Mouse (Mus musculus) liver, embryonic 12.5 days (tissue): ENCODE results near the gene Fam13c. TPM values are rescaled to one million over a fixed set of nuclear protein-coding genes. Genes with fewer than 3 reads are reported as not detected.

Source experiments
- ATAC-seq: fragments of 200-750 bp; cut with Nextera tagmentation; 2 replicates; pipeline ENCODE4 v1.8.0; 2017; ENCODE audit warnings: moderate number of reproducible peaks, mild to moderate bottlenecking, moderate library complexity
- H3K27ac ChIP-seq: fragments of 300-500 bp; sonication (generic); 2 replicates; pipeline ENCODE4 v1.5.1; 2016; ENCODE audit warnings: mild to moderate bottlenecking
- H3K27me3 ChIP-seq: fragments of 300-500 bp; sonication (generic); replicated peaks from 2 replicates; pipeline ENCODE4 v1.6.1; 2016; ENCODE audit warnings: mild to moderate bottlenecking, moderate library complexity
- H3K36me3 ChIP-seq: fragments of 300-500 bp; sonication (generic); 2 replicates; pipeline ENCODE4 v1.6.1; 2016; ENCODE audit warnings: mild to moderate bottlenecking, moderate library complexity
- H3K4me1 ChIP-seq: fragments of 300-500 bp; sonication (generic); 2 replicates; pipeline ENCODE4 v1.6.1; 2016
- H3K4me2 ChIP-seq: fragments of 300-500 bp; sonication (generic); 2 replicates; pipeline ENCODE4 v1.6.1; 2016; ENCODE audit warnings: mild to moderate bottlenecking, moderate library complexity
- H3K4me3 ChIP-seq: fragments of 300-500 bp; sonication (generic); 2 replicates; pipeline ENCODE4 v1.5.1; 2016; ENCODE audit warnings: mild to moderate bottlenecking, moderate library complexity
- H3K9ac ChIP-seq: fragments of 300-500 bp; sonication (generic); 2 replicates; pipeline ENCODE4 v1.6.1; 2016; ENCODE audit warnings: mild to moderate bottlenecking, moderate library complexity
- H3K9me3 ChIP-seq: fragments of 300-500 bp; sonication (generic); replicated peaks from 2 replicates; pipeline ENCODE4 v1.6.1; 2016; ENCODE audit warnings: mild to moderate bottlenecking, moderate library complexity
- WGBS: fragments of 180-500 bp; shearing (Covaris S2); methylation state at CpG from one replicate; pipeline ENCODE4 v1.1.7; 2016; ENCODE audit not compliant: insufficient replicate concordance; 5-methylcytosine and 5-hydroxymethylcytosine counted together
- polyA plus RNA-seq: library from polyadenylated mRNA; unstranded; fragments of >200 nt; fragmentation: Nextera tagmentation; extraction: Ambion mirVana; gene quantifications from 2 replicates; pipeline ENCODE4 v1.2.1, GENCODE M21; 2016

Gene Fam13c
- polyA plus RNA-seq, result 0.56 and 0.85 TPM in 2 replicates

GRCm38 (mm10) chr10:70439676-70440521 lies at the start of gene Fam13c:
Gene Fam13c (plus strand): TSS chr10:70440481.
- 10% methylated on average over 24 of the region's 24 CpGs for WGBS
- Histone ChIP-seq H3K27me3 (peaks cover 25% of the 10 kb centered on the region), H3K4me1 (peaks cover 3% of the 10 kb centered on the region), H3K36me3 (no peaks in the 10 kb centered on the region), H3K9me3 (no peaks in the 10 kb centered on the region), H3K9ac (0 out of 2 replicates have a peak within 1 kb of the TSS, but pooled peaks have one; percentile 28), H3K4me2 (peak within 1 kb of the TSS; percentile 67), H3K27ac (no peak within 1 kb of the TSS), H3K4me3 (peak within 1 kb of the TSS; percentile 48)
- ATAC-seq, result no peak

- Histone ChIP-seq H3K9ac (no peak overlapping the region), H3K36me3 (no peaks in the 10 kb centered on the region), H3K4me3 (no peak overlapping the region), H3K27ac (no peak overlapping the region), H3K4me2 (no peak overlapping the region), H3K27me3 (no peaks in the 10 kb centered on the region), H3K4me1 (no peaks in the 10 kb centered on the region), H3K9me3 (peaks cover 22% of the 10 kb centered on the region; the same call in 1 of the 2 replicates)
- ATAC-seq, result no peak
- 61% methylated on average over 5 of the region's 5 CpGs for WGBS
Observed at GRCm38 (mm10) chr10:70395900-70396299, 44.4 kb upstream of the Fam13c start.

DNA sequence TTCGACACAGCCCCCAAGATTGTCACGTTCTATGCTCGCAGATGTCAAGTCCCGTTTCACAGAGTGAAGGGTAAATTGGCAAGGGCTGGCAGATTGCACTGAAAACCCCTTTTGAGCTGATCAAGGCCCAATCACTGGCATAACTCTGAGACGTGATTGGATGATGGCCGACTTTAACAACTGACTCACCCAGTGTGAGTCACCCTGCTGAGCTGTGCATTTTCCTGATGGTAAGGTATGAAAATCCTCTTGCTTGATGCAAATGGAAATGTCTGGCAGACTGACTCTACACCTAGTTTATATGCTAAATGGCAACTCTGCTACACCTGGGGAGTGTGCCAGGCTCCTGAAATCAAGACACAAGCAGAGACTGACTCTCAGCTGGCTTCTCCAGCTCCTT lies 42.1 kb upstream of the Fam13c start:
- 69% methylated on average over 6 of the region's 6 CpGs for WGBS
- H3K4me1 ChIP-seq, result no peaks in the 10 kb centered on the region
- no peaks in the 10 kb centered on the region for H3K36me3 ChIP-seq
- no peaks in the 10 kb centered on the region for H3K27me3 ChIP-seq
- H3K4me2 ChIP-seq, result no peak overlapping the region
- ATAC-seq, result no peak
- no peak overlapping the region for H3K9ac ChIP-seq
- no peak overlapping the region for H3K4me3 ChIP-seq
- peaks cover 19% of the 10 kb centered on the region; the same call in 1 of the 2 replicates for H3K9me3 ChIP-seq
- no peak overlapping the region for H3K27ac ChIP-seq

DNA sequence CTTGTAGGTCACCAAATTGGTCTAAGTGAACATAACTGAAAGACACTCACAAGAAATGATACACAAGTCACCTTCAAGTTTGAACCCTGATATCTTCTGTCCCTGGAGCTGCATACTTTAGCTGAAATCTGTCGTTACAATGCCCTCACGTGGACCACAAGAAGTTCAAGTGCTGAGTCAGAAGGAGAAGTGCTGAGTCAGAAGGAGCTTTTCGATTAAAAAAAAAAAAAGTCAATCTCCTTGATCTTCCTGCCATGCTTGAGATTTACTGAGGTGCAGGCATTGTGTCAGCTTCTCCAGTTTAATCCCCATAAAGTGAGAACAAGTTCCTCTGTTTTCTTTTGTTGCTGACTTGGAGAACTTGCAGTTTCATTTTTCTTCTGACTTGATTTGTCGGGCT lies 38.3 kb upstream of the Fam13c start:
- ATAC-seq, result no peak
- Histone ChIP-seq H3K36me3 (no peaks in the 10 kb centered on the region), H3K4me1 (no peaks in the 10 kb centered on the region), H3K4me3 (no peak overlapping the region), H3K9me3 (peaks cover 9% of the 10 kb centered on the region; the same call in 1 of the 2 replicates), H3K27ac (no peak overlapping the region), H3K9ac (no peak overlapping the region), H3K27me3 (no peaks in the 10 kb centered on the region), H3K4me2 (no peak overlapping the region)
- 51% methylated on average over 4 of the region's 4 CpGs for WGBS

DNA sequence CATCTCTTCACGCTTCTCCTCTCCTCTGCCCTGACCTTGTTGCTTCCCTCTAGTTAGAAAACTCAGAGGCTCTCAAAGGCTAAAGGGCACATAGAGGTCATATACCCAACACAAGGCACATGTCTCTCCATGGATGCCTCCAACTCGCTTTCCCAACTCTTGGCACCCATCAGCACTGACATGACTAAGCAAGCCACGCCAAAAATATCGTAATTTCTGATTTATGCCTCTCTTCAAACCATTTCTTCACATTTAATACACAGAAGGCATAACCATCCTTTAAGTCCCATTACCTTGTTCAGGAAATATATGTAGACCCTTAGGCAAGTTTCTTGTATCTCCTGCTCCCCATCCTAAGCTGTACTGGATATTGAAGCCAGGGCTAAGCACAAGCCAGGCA lies 37.6 kb upstream of the Fam13c start:
- H3K4me2 ChIP-seq, result no peak overlapping the region
- H3K4me3 ChIP-seq, result no peak overlapping the region
- H3K9me3 ChIP-seq, result 0 out of 2 replicates have a peak, but pooled peaks cover 6% of the 10 kb centered on the region
- H3K4me1 ChIP-seq, result no peaks in the 10 kb centered on the region
- no peak for ATAC-seq
- no peak overlapping the region for H3K9ac ChIP-seq
- 63% methylated on average over 4 of the region's 4 CpGs for WGBS
- H3K27me3 ChIP-seq, result no peaks in the 10 kb centered on the region
- H3K27ac ChIP-seq, result no peak overlapping the region
- no peaks in the 10 kb centered on the region for H3K36me3 ChIP-seq

DNA sequence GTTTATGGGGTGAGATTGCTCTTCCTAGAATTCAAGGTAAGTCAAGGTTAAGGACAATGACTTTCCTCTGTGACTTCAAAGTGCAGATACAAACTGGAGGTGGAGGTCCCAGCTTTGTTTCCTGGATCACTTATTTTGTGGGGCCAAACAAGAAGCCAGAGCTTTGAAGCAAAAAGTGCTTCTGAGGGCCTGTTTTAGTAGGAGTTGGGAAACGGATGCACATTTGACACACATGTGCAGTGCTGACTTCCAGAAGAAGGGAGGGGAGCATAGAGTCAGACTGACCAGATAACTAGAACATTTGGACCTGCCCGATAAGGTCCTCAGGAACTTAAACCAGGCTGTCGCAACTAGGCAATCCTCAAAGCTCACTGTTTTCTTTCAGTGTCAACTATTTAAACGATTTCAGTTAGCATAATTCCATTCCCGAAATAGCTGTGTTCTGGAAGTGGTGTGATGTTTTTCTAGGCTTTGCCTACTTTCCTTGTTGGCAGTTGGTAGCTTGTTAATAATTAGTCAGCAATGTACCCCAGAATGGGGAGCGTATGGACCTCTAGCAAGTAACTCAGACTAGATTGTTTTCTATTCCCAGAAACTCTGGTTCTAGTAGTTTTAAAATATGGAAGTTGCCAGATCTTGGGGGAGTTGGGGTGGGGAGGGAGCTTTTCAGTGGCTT lies 22.3 kb upstream of the Fam13c start:
- Histone ChIP-seq H3K9ac (no peak overlapping the region), H3K4me1 (no peaks in the 10 kb centered on the region), H3K9me3 (no peaks in the 10 kb centered on the region), H3K4me2 (no peak overlapping the region), H3K36me3 (no peaks in the 10 kb centered on the region), H3K27ac (no peak overlapping the region), H3K27me3 (no peaks in the 10 kb centered on the region), H3K4me3 (no peak overlapping the region)
- no peak for ATAC-seq
- 62% methylated on average over 6 of the region's 6 CpGs for WGBS

DNA sequence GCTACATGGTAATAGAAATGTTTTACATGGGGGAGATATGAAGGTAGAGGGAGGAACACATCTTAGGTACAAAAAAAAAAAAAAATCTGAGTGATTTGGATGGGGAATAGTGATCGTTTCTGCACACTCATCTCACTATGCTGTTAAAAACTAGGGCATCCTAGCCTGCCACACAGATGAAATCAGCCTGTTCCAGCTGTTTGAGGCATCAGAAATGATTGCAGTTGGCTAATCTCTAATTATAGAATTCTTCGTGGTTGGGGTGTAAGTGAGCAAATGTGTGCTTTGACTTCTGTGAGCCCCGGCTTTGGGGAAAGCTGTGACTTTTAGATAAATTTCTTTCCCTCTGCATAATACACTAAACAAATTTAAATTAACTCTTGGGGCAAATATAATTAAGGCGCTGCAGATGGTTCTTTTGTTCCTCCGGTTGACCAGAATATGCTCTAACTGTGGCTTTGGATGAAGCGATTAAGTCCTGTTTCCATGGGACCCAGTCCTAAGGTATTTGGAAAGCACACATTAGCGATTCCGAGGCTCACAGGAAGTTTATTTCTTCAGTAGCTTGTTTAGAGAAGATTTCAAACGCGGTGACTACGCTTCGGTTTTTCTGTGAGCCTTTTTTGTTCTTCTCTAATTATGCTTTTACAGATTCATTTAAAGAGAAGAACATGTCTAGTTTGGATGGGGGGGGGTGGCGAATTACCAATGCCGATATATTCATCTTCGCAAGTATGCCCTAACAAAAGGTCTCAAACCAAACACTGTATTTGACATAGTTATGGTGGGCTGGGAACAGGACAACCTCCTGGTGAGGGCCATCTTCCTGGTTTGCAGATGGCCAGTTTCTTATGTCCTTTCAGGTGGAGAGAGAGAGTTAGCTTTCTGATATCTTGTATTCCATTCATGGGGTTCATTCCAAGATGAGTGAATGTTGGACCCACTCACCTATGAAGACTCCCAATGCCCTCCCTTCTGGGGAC lies 20.7 kb upstream of the Fam13c start:
- no peak overlapping the region for H3K4me3 ChIP-seq
- H3K27ac ChIP-seq, result no peak overlapping the region
- no peaks in the 10 kb centered on the region for H3K27me3 ChIP-seq
- ATAC-seq, result no peak
- H3K9ac ChIP-seq, result no peak overlapping the region
- no peak overlapping the region for H3K4me2 ChIP-seq
- no peaks in the 10 kb centered on the region for H3K36me3 ChIP-seq
- WGBS, result 64% methylated on average over 15 of the region's 15 CpGs
- no peaks in the 10 kb centered on the region for H3K4me1 ChIP-seq
- no peaks in the 10 kb centered on the region for H3K9me3 ChIP-seq

- ATAC-seq, result no peak
- no peak overlapping the region for H3K27ac ChIP-seq
- no peak overlapping the region for H3K4me3 ChIP-seq
- WGBS, result 60% methylated on average over 3 of the region's 3 CpGs
- no peak overlapping the region for H3K4me2 ChIP-seq
- H3K9me3 ChIP-seq, result 0 out of 2 replicates have a peak, but pooled peaks cover 4% of the 10 kb centered on the region
- no peaks in the 10 kb centered on the region for H3K27me3 ChIP-seq
- no peak overlapping the region for H3K9ac ChIP-seq
- no peaks in the 10 kb centered on the region for H3K4me1 ChIP-seq
- no peaks in the 10 kb centered on the region for H3K36me3 ChIP-seq
Observed at GRCm38 (mm10) chr10:70426373-70426772, 13.9 kb upstream of the Fam13c start.

DNA sequence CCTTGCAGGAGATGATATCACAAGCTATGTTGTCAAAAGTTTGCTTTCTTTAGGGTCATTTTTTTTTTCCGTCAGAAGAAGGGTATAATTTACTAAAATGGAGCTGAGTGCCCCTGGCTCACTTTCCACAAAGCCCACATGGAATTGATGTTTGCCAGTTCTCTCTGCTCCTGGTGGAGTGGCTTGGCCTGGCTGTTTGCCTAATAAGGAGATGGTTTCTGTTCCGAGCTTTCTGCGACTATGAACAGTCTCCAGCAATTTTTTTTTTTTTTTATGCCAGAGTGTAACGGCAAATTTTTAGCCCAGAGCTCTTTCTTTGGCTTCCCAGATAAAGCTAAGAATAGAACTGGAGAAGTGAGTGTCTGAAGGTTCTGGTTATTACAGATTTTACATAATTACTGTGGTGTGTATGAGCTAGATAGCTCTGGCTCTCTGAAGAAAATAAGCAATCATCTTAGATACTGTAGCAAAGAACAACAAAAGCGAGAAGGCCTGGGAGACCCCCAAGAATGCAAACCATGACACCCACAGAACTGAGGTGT lies 12.1 kb upstream of the Fam13c start:
- Histone ChIP-seq H3K4me1 (no peaks in the 10 kb centered on the region), H3K9me3 (0 out of 2 replicates have a peak, but pooled peaks cover 11% of the 10 kb centered on the region), H3K4me2 (no peak overlapping the region), H3K27ac (no peak overlapping the region), H3K9ac (no peak overlapping the region), H3K4me3 (no peak overlapping the region), H3K36me3 (no peaks in the 10 kb centered on the region), H3K27me3 (no peaks in the 10 kb centered on the region)
- ATAC-seq, result no peak
- WGBS, result 62% methylated on average over 5 of the region's 5 CpGs

- no peaks in the 10 kb centered on the region for H3K36me3 ChIP-seq
- H3K4me2 ChIP-seq, result no peak overlapping the region
- WGBS, result 76% methylated on average over 9 of the region's 9 CpGs
- no peaks in the 10 kb centered on the region for H3K27me3 ChIP-seq
- ATAC-seq, result no peak
- no peak overlapping the region for H3K4me3 ChIP-seq
- 0 out of 2 replicates have a peak, but pooled peaks cover 11% of the 10 kb centered on the region for H3K9me3 ChIP-seq
- no peak overlapping the region for H3K27ac ChIP-seq
- H3K9ac ChIP-seq, result no peak overlapping the region
- H3K4me1 ChIP-seq, result no peaks in the 10 kb centered on the region
Observed at GRCm38 (mm10) chr10:70429341-70429740, 10.9 kb upstream of the Fam13c start.

DNA sequence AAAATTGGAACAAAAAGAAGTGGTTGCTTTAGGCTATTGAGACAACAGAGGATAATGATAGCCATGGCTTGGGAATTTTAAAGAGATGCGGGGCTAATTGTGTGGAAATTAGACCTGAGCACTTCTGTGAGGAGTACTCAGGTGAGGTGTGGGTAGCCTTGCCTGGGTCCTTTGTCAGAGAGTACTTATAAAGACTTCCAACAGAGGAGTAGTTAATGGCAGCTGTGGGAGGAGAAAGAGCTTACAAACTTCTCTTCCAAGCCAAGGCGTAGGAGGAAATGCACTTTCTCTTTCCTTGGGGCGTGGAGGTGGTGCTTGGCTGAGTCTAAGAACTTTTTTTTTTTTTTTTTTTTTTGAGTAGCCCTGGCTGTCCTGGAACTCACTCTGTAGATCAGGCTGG lies 6.9 kb upstream of the Fam13c start:
- WGBS, result 76% methylated on average over 3 of the region's 3 CpGs
- ATAC-seq, result no peak
- no peak overlapping the region for H3K4me2 ChIP-seq
- no peak overlapping the region for H3K27ac ChIP-seq
- no peaks in the 10 kb centered on the region for H3K36me3 ChIP-seq
- H3K27me3 ChIP-seq, result no peaks in the 10 kb centered on the region
- H3K9me3 ChIP-seq, result 0 out of 2 replicates have a peak, but pooled peaks cover 11% of the 10 kb centered on the region
- H3K4me3 ChIP-seq, result no peak overlapping the region
- H3K4me1 ChIP-seq, result no peaks in the 10 kb centered on the region
- H3K9ac ChIP-seq, result no peak overlapping the region
